Mouse (Mus musculus): ENCODE data around the gene Ggta1. TPM values are rescaled to one million over a fixed set of nuclear protein-coding genes. Genes with fewer than 3 reads are reported as not detected.

Ggta1 gene
- polyA plus RNA-seq, 1 experiment, result 0.68 TPM

GRCm38 (mm10) chr2:35407266-35407665 is 55.8 kb downstream of the Ggta1 start:
- TF ChIP-seq CTCF (IDR thresholded peaks at IDR 0.05; ENCODE audit: control insufficient read depth, insufficient read depth, insufficient replicate concordance, low read depth, low read length) (no peak), POLR2A (IDR thresholded peaks at IDR 0.05; ENCODE audit: control insufficient read depth, low read depth, low read length) (no peak)
- H3K27me3 ChIP-seq (ENCODE audit: control insufficient read depth, insufficient read depth, low read length), result no peaks in the 10 kb centered on the region
- no peak overlapping the region for H3K4me3 ChIP-seq (ENCODE audit: control insufficient read depth, low read depth, low read length)
- H3K4me1 ChIP-seq (ENCODE audit: control insufficient read depth, insufficient read depth, low read length), result peaks cover 3% of the 10 kb centered on the region
- no peaks in the 10 kb centered on the region for H3K36me3 ChIP-seq (ENCODE audit: control insufficient read depth, insufficient read depth, low read length)
- no peak overlapping the region for H3K27ac ChIP-seq (ENCODE audit: control insufficient read depth, insufficient read depth, low read depth, low read length)

GRCm38 (mm10) chr2:35406611-35407010 is 56.4 kb downstream of the Ggta1 start:
- Histone ChIP-seq H3K27ac (ENCODE audit: control insufficient read depth, insufficient read depth, low read depth, low read length) (no peak overlapping the region), H3K4me3 (ENCODE audit: control insufficient read depth, low read depth, low read length) (no peak overlapping the region)
- TF ChIP-seq CTCF (IDR thresholded peaks at IDR 0.05; ENCODE audit: control insufficient read depth, insufficient read depth, insufficient replicate concordance, low read depth, low read length) (no peak), POLR2A (IDR thresholded peaks at IDR 0.05; ENCODE audit: control insufficient read depth, low read depth, low read length) (no peak)

GRCm38 (mm10) chr2:35402391-35402790 is 60.6 kb downstream of the Ggta1 start:
- TF ChIP-seq CTCF (IDR thresholded peaks at IDR 0.05; ENCODE audit: control insufficient read depth, insufficient read depth, insufficient replicate concordance, low read depth, low read length) (no peak), POLR2A (IDR thresholded peaks at IDR 0.05; ENCODE audit: control insufficient read depth, low read depth, low read length) (no peak)
- H3K27ac ChIP-seq (ENCODE audit: control insufficient read depth, insufficient read depth, low read depth, low read length), result no peak overlapping the region
- H3K4me1 ChIP-seq (ENCODE audit: control insufficient read depth, insufficient read depth, low read length), result peaks cover 8% of the 10 kb centered on the region
- no peak overlapping the region for H3K4me3 ChIP-seq (ENCODE audit: control insufficient read depth, low read depth, low read length)
- H3K27me3 ChIP-seq (ENCODE audit: control insufficient read depth, insufficient read depth, low read length), result no peaks in the 10 kb centered on the region
- no peaks in the 10 kb centered on the region for H3K36me3 ChIP-seq (ENCODE audit: control insufficient read depth, insufficient read depth, low read length)

More at GRCm38 (mm10) chr2:35406611-35407010, 56.4 kb downstream of the Ggta1 start:
- Histone ChIP-seq H3K4me1 (ENCODE audit: control insufficient read depth, insufficient read depth, low read length) (peaks cover 3% of the 10 kb centered on the region), H3K36me3 (ENCODE audit: control insufficient read depth, insufficient read depth, low read length) (no peaks in the 10 kb centered on the region), H3K27me3 (ENCODE audit: control insufficient read depth, insufficient read depth, low read length) (no peaks in the 10 kb centered on the region)

- peaks cover 8% of the 10 kb centered on the region for H3K4me1 ChIP-seq (ENCODE audit: control insufficient read depth, insufficient read depth, low read length)
These were observed 62.3 kb downstream of the Ggta1 start for GRCm38 (mm10) chr2:35400739-35401138.

GRCm38 (mm10) chr2:35398184-35398828 is 64.7 kb downstream of the Ggta1 start:
- H3K27me3 ChIP-seq (ENCODE audit: control insufficient read depth, insufficient read depth, low read length), result no peaks in the 10 kb centered on the region
- peaks cover 8% of the 10 kb centered on the region for H3K4me1 ChIP-seq (ENCODE audit: control insufficient read depth, insufficient read depth, low read length)
- TF ChIP-seq CTCF (IDR thresholded peaks at IDR 0.05; ENCODE audit: control insufficient read depth, insufficient read depth, insufficient replicate concordance, low read depth, low read length) (no peak), POLR2A (IDR thresholded peaks at IDR 0.05; ENCODE audit: control insufficient read depth, low read depth, low read length) (no peak)
- H3K4me3 ChIP-seq (ENCODE audit: control insufficient read depth, low read depth, low read length), result peak overlapping the region; percentile 46
- no peak overlapping the region for H3K27ac ChIP-seq (ENCODE audit: control insufficient read depth, insufficient read depth, low read depth, low read length)
- H3K36me3 ChIP-seq (ENCODE audit: control insufficient read depth, insufficient read depth, low read length), result no peaks in the 10 kb centered on the region

More at GRCm38 (mm10) chr2:35400739-35401138, 62.3 kb downstream of the Ggta1 start:
- H3K27ac ChIP-seq (ENCODE audit: control insufficient read depth, insufficient read depth, low read depth, low read length), result no peak overlapping the region
- H3K4me3 ChIP-seq (ENCODE audit: control insufficient read depth, low read depth, low read length), result no peak overlapping the region
- TF ChIP-seq POLR2A (IDR thresholded peaks at IDR 0.05; ENCODE audit: control insufficient read depth, low read depth, low read length) (no peak), CTCF (IDR thresholded peaks at IDR 0.05; ENCODE audit: control insufficient read depth, insufficient read depth, insufficient replicate concordance, low read depth, low read length) (no peak)
- H3K36me3 ChIP-seq (ENCODE audit: control insufficient read depth, insufficient read depth, low read length), result no peaks in the 10 kb centered on the region
- no peaks in the 10 kb centered on the region for H3K27me3 ChIP-seq (ENCODE audit: control insufficient read depth, insufficient read depth, low read length)

GRCm38 (mm10) chr2:35397590-35398173 is 65.3 kb downstream of the Ggta1 start:
- no peak overlapping the region for H3K27ac ChIP-seq (ENCODE audit: control insufficient read depth, insufficient read depth, low read depth, low read length)
- no peaks in the 10 kb centered on the region for H3K27me3 ChIP-seq (ENCODE audit: control insufficient read depth, insufficient read depth, low read length)
- H3K36me3 ChIP-seq (ENCODE audit: control insufficient read depth, insufficient read depth, low read length), result no peaks in the 10 kb centered on the region
- peak overlapping the region; percentile 46 for H3K4me3 ChIP-seq (ENCODE audit: control insufficient read depth, low read depth, low read length)
- TF ChIP-seq POLR2A (IDR thresholded peaks at IDR 0.05; ENCODE audit: control insufficient read depth, low read depth, low read length), result no peak
- no peak; the same call in 1 of the 2 replicates for TF ChIP-seq CTCF (IDR thresholded peaks at IDR 0.05; ENCODE audit: control insufficient read depth, insufficient read depth, insufficient replicate concordance, low read depth, low read length)
- H3K4me1 ChIP-seq (ENCODE audit: control insufficient read depth, insufficient read depth, low read length), result peaks cover 8% of the 10 kb centered on the region

- Histone ChIP-seq H3K36me3 (ENCODE audit: control insufficient read depth, insufficient read depth, low read length) (no peaks in the 10 kb centered on the region), H3K27me3 (ENCODE audit: control insufficient read depth, insufficient read depth, low read length) (no peaks in the 10 kb centered on the region), H3K4me3 (ENCODE audit: control insufficient read depth, low read depth, low read length) (peak within 1 kb of the TSS; percentile 71), H3K27ac (ENCODE audit: control insufficient read depth, insufficient read depth, low read depth, low read length) (no peak within 1 kb of the TSS), H3K4me1 (ENCODE audit: control insufficient read depth, insufficient read depth, low read length) (peaks cover 8% of the 10 kb centered on the region)
- TF ChIP-seq CTCF (IDR thresholded peaks at IDR 0.05; ENCODE audit: control insufficient read depth, insufficient read depth, insufficient replicate concordance, low read depth, low read length) (no peak), POLR2A (IDR thresholded peaks at IDR 0.05; ENCODE audit: control insufficient read depth, low read depth, low read length) (no peak)
These were observed 65.9 kb downstream of the Ggta1 start, which contains the start of gene 4930402F06Rik for GRCm38 (mm10) chr2:35397096-35397495. Gene 4930402F06Rik (minus strand): TSS chr2:35397175.
